Mouse (Mus musculus) cerebellum, adult 2 months (tissue): ENCODE data around the gene Hip1. TPM values are rescaled to one million over a fixed set of nuclear protein-coding genes. Genes with fewer than 3 reads are reported as not detected.
"Not testable (repeated sequence)": the region's sequence is repeated elsewhere in the genome, so short reads cannot be mapped to it uniquely, and the experiment has no call there.

Experiments
- DNase-seq, 2 experiments: peaks; one replicate each; pipeline ENCODE4 v3.0.0; 2021
- H3K27ac ChIP-seq: fragments of 200-500 bp; 2 replicates; pipeline ENCODE4 v1.5.1; 2012; ENCODE audit warnings: low read length, control low read depth, inconsistent platforms; ENCODE audit not compliant: insufficient read depth
- H3K27me3 ChIP-seq: fragments of 200-500 bp; 2 replicates; pipeline ENCODE4 v1.6.1; 2012; ENCODE audit warnings: inconsistent platforms, mild to moderate bottlenecking, low read length, moderate library complexity; ENCODE audit not compliant: control insufficient read depth, insufficient read depth
- H3K4me1 ChIP-seq: fragments of 200-500 bp; 2 replicates; pipeline ENCODE4 v1.6.1; 2011; ENCODE audit warnings: low read length; ENCODE audit not compliant: control insufficient read depth, insufficient read depth
- H3K4me3 ChIP-seq: fragments of 200-500 bp; replicated peaks from 2 replicates; pipeline ENCODE3; 2011; ENCODE audit warnings: mild to moderate bottlenecking, low read depth, low read length, control low read depth; ENCODE audit not compliant: insufficient read depth
- CTCF ChIP-seq: fragments of 200-500 bp; IDR thresholded peaks from 2 replicates; pipeline ENCODE4 v1.5.1; 2011; ENCODE audit warnings: low read depth, mild to moderate bottlenecking, control low read depth, low read length, moderate library complexity, borderline replicate concordance; ENCODE audit not compliant: insufficient read depth
- POLR2A ChIP-seq: fragments of 200-500 bp; IDR thresholded peaks from 2 replicates; pipeline ENCODE4 v1.6.1; 2011; ENCODE audit warnings: low read length, control low read depth, borderline replicate concordance; ENCODE audit not compliant: insufficient read depth
- whole genome bisulfite sequencing: fragments of 180-500 bp; shearing (Covaris S2); methylation state at CpG from one replicate; pipeline ENCODE4 v1.1.7; 2018; 5-methylcytosine and 5-hydroxymethylcytosine counted together
- polyA plus RNA-seq: library from polyadenylated mRNA; depleted of rRNA; stranded (reverse); fragments of >200 nt; gene quantifications from 2 replicates; pipeline ENCODE4 v1.2.3, GENCODE M21; 2012

The Hip1 gene
- polyA plus RNA-seq, 1 experiment = 32.3 TPM

DNA sequence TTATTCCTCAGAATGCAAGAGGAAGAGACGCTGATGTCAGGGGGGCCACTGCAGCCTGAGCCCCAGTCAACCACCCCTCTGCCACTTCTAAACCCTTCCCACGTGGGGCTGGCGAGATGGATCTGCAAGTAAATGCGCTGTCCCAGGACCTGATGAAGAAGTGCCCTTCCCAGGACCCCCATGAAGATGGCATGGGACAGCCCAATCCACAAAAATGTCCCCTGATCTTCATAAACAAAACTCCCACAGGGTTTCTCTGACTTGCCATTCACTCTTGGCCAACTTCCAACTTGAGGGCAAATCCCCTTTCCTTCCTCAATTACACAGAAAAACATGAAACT, 84.1 kb downstream of the Hip1 start:
- Histone ChIP-seq H3K27me3 (no peaks in the 10 kb centered on the region), H3K4me3 (no peak overlapping the region), H3K4me1 (peaks cover 8% of the 10 kb centered on the region), H3K27ac (peak overlapping the region; percentile 13; the same call in 1 of the 2 replicates)
- TF ChIP-seq POLR2A (no peak), CTCF (no peak)
- 33% methylated on average over 4 of the region's 4 CpGs for whole genome bisulfite sequencing
- no peak for DNase-seq

DNA sequence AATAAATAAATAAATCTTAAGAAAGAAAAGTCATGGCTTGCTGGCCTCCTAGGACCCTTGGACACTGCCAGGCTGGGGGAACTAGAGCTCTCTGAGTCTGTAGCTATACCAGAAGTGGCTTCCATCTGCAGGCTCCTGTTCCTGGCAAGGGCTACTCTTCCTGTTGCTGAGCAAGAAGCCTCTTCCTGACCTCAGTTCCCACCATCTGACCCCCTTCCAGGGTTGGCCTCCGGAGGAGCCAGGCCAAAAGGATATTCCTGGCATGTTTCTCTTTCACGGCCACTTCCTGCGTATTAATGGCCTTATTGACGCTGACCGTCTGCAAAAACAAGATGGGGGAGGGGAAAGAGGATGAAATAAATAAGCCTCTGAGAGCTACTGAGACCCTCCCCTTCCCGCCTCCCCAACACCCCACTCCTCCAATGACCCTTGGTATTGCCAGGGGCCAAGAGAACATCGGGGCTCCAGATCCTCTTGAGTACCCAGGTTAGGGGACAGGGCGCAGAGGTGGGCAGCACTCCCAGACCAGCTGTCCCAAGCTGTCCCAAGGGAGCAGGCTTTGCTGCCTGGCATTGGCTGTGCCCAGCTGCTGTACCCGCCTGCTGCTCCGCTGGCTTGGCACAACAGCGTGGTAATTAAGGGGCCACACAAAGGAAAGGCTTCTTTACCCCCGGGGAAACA, 84.6 kb downstream of the Hip1 start:
- Histone ChIP-seq H3K27ac (peak overlapping the region; percentile 13; the same call in 1 of the 2 replicates), H3K4me1 (peaks cover 3% of the 10 kb centered on the region), H3K4me3 (no peak overlapping the region), H3K27me3 (no peaks in the 10 kb centered on the region)
- peak; percentile 41 to 60 for DNase-seq
- TF ChIP-seq POLR2A (no peak), CTCF (no peak)
- 25% methylated on average over 12 of the region's 12 CpGs for WGBS

DNA sequence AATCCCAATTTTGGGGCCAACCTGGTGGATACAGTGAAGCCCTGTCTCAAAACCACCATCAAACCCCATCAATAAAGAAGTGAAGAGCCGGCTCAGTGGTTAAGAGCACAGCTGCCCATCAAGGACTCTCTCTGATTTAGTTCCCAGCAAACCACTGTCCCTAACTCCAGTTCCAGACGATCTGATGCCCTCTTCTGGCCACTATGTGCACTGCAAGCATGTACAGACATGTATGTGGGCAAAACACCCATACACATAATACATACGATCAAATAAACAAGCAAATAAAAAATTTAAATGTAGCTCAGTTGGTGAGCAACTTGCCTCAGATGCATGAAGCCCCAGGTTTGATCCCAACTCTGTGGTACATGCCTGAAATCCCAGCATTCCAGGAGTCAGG, 85.4 kb downstream of the Hip1 start:
- H3K27ac ChIP-seq = no peak overlapping the region
- no peak overlapping the region for H3K4me3 ChIP-seq
- 68% methylated on average over 3 of the region's 3 CpGs for WGBS
- TF ChIP-seq CTCF (peak; percentile 21; the same call in 1 of the 2 replicates), POLR2A (no peak)
- DNase-seq = peak in 1 of 2 experiments; percentile 30
- no peaks in the 10 kb centered on the region for H3K27me3 ChIP-seq
- no peaks in the 10 kb centered on the region for H3K4me1 ChIP-seq

DNA sequence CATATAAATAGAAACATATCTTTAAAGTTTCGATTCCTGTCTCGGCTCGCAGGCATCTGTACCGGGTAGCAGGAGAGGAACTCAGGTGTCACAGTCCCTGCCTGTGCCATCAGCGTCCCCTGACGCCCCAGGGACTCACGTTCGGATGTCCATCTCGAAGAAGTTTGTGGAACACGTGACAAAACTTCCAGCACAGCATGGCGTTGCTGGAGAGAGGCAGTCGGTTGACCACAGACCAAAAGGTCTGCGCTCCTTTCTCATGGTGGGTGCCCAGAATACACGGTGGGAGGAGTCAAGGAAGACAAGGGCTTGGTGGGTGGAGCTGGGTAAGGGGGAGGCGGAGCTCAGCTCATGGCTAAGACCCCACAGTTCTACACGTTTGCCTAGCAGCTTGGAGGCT, 87.0 kb downstream of the Hip1 start:
- no peaks in the 10 kb centered on the region for H3K27me3 ChIP-seq
- no peak overlapping the region for H3K4me3 ChIP-seq
- TF ChIP-seq CTCF (no peak), POLR2A (no peak)
- no peaks in the 10 kb centered on the region for H3K4me1 ChIP-seq
- no peak for DNase-seq
- 92% methylated on average over 16 of the region's 16 CpGs for WGBS
- no peak overlapping the region for H3K27ac ChIP-seq

DNA sequence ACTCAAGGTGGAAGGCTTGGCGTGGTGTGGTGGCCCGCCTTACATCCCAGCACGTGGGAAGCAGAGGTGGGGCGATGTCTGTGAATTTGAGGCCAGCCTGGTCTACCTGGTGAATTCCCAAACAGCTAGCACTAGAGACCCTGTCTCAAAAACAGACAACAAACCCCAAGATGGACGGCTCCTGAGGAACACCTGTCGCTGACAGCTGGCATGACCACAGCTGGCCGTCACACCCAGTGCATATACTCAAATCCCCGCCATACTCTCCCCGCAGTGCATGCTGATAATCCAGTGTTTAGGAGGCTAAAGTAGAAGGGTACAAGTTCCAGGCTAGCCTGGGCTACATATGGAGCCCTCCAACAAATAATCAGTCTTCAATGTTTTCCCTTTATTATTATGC, 88.4 kb downstream of the Hip1 start:
- no peak overlapping the region for H3K4me3 ChIP-seq
- no peaks in the 10 kb centered on the region for H3K4me1 ChIP-seq
- no peak overlapping the region for H3K27ac ChIP-seq
- TF ChIP-seq CTCF = no peak
- TF ChIP-seq POLR2A = no peak
- H3K27me3 ChIP-seq = no peaks in the 10 kb centered on the region
- 84% methylated on average over 9 of the region's 9 CpGs for WGBS
- no peak for DNase-seq

DNA sequence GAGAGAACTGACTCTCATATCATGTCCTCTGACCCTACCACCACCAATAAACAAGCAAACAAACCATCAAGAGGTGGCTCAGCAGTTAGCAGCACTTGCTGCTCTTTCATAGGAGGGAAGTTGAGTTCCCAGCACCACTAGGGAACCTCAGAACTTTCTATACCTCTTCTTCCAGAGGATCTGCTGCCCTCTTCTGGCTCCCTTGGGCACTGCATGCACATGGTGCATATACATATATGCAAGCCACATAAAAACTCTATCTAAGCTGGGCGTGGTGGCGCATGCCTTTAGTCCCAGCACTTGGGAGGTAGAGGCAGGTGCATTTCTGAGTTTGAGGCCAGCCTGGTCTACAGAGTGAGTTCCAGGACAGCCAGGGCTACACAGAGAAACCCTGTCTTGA, 90.7 kb downstream of the Hip1 start:
- no peak overlapping the region for H3K4me3 ChIP-seq
- TF ChIP-seq POLR2A (no peak), CTCF (0 out of 2 replicates have a peak, but pooled peaks have one; percentile 17)
- H3K4me1 ChIP-seq = no peaks in the 10 kb centered on the region
- DNase-seq = no peak
- H3K27me3 ChIP-seq = no peaks in the 10 kb centered on the region
- H3K27ac ChIP-seq = no peak overlapping the region
- WGBS = 100% methylated on average over 2 of the region's 2 CpGs

DNA sequence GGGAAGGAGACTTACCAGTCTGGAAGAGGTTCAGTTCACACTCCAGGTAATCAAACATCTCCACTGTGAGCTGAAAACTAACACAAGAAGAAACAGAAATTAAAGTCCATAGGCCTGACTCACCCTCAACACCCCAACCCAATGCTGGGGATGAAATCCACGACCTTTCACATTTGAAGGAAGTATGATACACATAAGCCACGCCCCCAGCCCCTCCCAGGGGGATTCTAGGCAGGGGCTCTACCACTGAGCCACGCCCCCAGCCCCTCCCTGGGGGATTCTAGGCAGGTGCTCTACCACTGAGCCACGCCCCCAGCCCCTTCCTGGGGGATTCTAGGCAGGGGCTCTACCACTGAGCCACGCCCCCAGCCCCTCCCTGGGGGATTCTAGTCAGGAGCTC, 93.4 kb downstream of the Hip1 start:
- WGBS = 87% methylated on average over 5 of the region's 5 CpGs
- H3K27ac ChIP-seq, H3K27me3 ChIP-seq, H3K4me1 ChIP-seq, DNase-seq, H3K4me3 ChIP-seq: not testable (repeated sequence)

DNA sequence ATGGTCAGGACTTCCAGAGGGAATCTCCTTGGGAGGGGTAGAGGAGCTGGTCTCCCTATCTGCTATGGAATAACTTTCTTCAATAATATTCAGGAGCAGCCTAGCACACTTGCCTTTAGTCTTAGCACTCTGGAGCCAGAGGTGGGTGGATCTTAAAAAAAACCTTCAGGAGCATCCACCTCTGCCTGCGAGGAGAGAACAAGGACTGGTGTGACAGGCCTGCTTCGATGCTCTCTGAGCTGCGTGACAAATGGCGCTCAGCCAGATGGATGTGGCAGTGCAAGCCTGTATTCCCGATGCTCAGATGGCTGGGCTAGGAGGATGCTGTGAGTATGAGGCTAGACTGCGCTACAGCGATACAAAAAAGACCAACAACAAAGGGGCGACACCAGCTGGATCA, 93.8 kb downstream of the Hip1 start:
- no peaks in the 10 kb centered on the region for H3K4me1 ChIP-seq
- 34% methylated on average over 8 of the region's 8 CpGs for WGBS
- H3K27me3 ChIP-seq = no peaks in the 10 kb centered on the region
- no peak for TF ChIP-seq CTCF
- no peak for TF ChIP-seq POLR2A
- no peak for DNase-seq
- no peak overlapping the region for H3K4me3 ChIP-seq
- H3K27ac ChIP-seq = no peak overlapping the region

DNA sequence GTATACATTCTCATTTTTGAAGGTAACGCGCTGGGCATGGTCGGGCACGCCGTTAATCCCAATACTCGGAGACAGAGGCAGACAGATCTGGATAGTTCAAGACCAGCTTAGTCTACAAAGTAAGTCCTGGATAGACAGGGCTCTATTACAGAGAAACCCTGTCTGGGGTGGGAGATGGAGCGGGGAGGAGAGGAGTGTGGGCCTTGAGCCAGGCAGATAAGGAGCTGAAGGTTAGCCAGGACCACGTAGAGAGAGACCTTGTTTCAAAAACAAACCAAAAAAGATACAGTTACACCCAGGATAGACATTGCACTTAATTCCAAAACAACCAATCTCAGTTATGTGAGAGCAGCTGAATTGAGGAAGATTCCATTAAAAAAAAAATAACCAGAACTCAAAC, 99.2 kb downstream of the Hip1 start:
- Histone ChIP-seq H3K27me3 (no peaks in the 10 kb centered on the region), H3K4me1 (no peaks in the 10 kb centered on the region), H3K27ac (no peak overlapping the region), H3K4me3 (no peak overlapping the region)
- no peak for DNase-seq
- TF ChIP-seq POLR2A = no peak
- TF ChIP-seq CTCF = no peak
- WGBS = 89% methylated on average over 8 of the region's 8 CpGs
